Mouse (Mus musculus) heart, adult 2 months (tissue): Measurements from ENCODE around the gene Mon2. TPM values are rescaled to one million over a fixed set of nuclear protein-coding genes. Genes with fewer than 3 reads are reported as not detected.
A peak's percentile ranks its signal among the peaks of the same experiment; 100 is the strongest.

ENCODE experiments used
- DNase-seq, 2 experiments: peaks; one replicate each; pipeline ENCODE4 v3.0.0; 2021
- H3K27ac ChIP-seq: fragments of 200-600 bp; 2 replicates; pipeline ENCODE4 v1.8.1; 2022
- H3K27me3 ChIP-seq: fragments of 200-500 bp; 2 replicates; pipeline ENCODE4 v1.6.1; 2012; ENCODE audit warnings: mild to moderate bottlenecking, low read length, inconsistent platforms, mixed read lengths; ENCODE audit not compliant: control insufficient read depth, insufficient read depth
- H3K36me3 ChIP-seq: fragments of 200-500 bp; 2 replicates; pipeline ENCODE4 v1.6.1; 2012; ENCODE audit warnings: low read length, inconsistent platforms; ENCODE audit not compliant: control insufficient read depth, insufficient read depth
- H3K4me1 ChIP-seq: fragments of 200-500 bp; 2 replicates; pipeline ENCODE4 v1.6.1; 2011; ENCODE audit warnings: low read length; ENCODE audit not compliant: control insufficient read depth, insufficient read depth
- H3K4me3 ChIP-seq: fragments of 200-600 bp; 2 replicates; pipeline ENCODE4 v1.8.1; 2022
- H3K79me2 ChIP-seq: fragments of 200-500 bp; replicated peaks from 2 replicates; pipeline ENCODE4 v1.6.1; 2012; ENCODE audit warnings: mild to moderate bottlenecking, inconsistent platforms, low read length, moderate library complexity, mixed read lengths; ENCODE audit not compliant: control insufficient read depth, insufficient read depth
- H3K9ac ChIP-seq: fragments of 200-500 bp; 2 replicates; pipeline ENCODE4 v1.6.1; 2012; ENCODE audit warnings: low read depth, mild to moderate bottlenecking, control low read depth, inconsistent platforms, low read length, mixed read lengths
- CTCF ChIP-seq: fragments of 200-600 bp; IDR thresholded peaks from 2 replicates; pipeline ENCODE4 v1.8.1; 2022; ENCODE audit warnings: antibody characterized with exemption, mild to moderate bottlenecking, moderate library complexity
- EP300 ChIP-seq: fragments of 200-500 bp; IDR thresholded peaks from 2 replicates; pipeline ENCODE4 v1.6.1; 2011; ENCODE audit warnings: low read depth, low read length, control low read depth; ENCODE audit not compliant: insufficient read depth
- POLR2A ChIP-seq: fragments of 200-500 bp; IDR thresholded peaks from 2 replicates; pipeline ENCODE4 v1.6.1; 2011; ENCODE audit warnings: mild to moderate bottlenecking, low read depth, low read length, control low read depth; ENCODE audit not compliant: insufficient read depth
- WGBS: fragments of 180-500 bp; shearing (Covaris S2); methylation state at CpG from one replicate; pipeline ENCODE4 v1.1.7; 2018; 5-methylcytosine and 5-hydroxymethylcytosine counted together
- intact Hi-C: fragments of 180-260 bp; cut with DNase I; formaldehyde crosslinking; loops from one replicate; pipeline ENCODE4 v1.15.1; 2025
- polyA plus RNA-seq: library from polyadenylated mRNA; depleted of rRNA; stranded (reverse); fragments of >200 nt; gene quantifications from 2 replicates; pipeline ENCODE4 v1.2.3, GENCODE M21; 2012
- total RNA-seq, 2 experiments: library from RNA; stranded (reverse); gene quantifications; 2 replicates each; pipeline ENCODE4 v1.2.3; 2021

The Mon2 gene
- total and polyA plus RNA-seq, 3 experiments: 29.0 to 39.5 (median 35.7) TPM

DNA sequence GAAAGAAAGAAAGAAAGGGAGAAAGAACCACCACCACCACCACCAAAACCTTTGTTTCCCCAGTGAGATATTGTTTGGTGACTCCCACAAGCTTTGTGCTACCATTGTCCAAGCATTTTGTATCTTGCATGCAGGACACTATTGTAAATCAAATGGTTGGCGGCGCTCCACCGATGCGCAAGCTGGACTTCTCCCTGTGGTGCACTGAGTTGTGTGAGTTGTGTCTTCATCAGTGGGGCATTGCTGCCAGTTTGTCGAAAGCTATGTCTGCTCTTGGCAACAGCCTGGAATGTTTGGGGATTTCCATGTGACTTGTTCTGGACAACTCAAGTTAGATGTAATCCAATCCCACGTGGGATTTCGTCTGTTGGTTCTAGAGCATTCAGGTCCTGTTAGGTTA, 18.2 kb upstream of the Mon2 start:
- no peak overlapping the region for H3K27ac ChIP-seq
- DNase-seq: no peak
- no peaks in the 10 kb centered on the region for H3K36me3 ChIP-seq
- TF ChIP-seq EP300 (no peak), POLR2A (no peak), CTCF (no peak)
- no peaks in the 10 kb centered on the region; the same call in 1 of the 2 replicates for H3K4me1 ChIP-seq
- WGBS: 70% methylated on average over 7 of the region's 7 CpGs
- no peak overlapping the region for H3K4me3 ChIP-seq
- no peaks in the 10 kb centered on the region for H3K79me2 ChIP-seq
- no peaks in the 10 kb centered on the region for H3K27me3 ChIP-seq
- no peak overlapping the region for H3K9ac ChIP-seq
- intact Hi-C loops: loop anchor here (5.0 kb wide), 3 partner anchors 52 to 542 kb away; no protein-coding TSS in a partner anchor

DNA sequence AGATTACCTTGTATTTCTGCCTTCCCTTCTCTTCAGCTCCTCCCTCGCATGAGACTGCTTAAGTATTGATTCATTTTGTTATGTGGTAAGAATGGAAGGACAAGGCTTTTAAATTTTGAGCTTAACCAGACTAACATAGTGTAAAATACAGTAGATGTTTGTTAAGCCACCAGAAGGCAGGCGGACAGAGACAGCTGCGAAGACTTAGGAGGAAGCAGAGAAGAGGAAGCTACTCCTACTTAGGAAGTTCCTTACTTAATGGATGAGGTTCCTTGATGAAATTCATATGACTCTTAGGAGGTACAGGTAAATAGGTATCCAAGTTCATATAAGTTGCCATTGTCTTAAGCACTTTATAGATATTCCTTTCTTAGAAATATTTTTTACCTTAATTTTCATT, 16.3 kb upstream of the Mon2 start:
- Histone ChIP-seq H3K27me3 (no peaks in the 10 kb centered on the region), H3K79me2 (no peaks in the 10 kb centered on the region), H3K36me3 (no peaks in the 10 kb centered on the region), H3K4me1 (no peaks in the 10 kb centered on the region; the same call in 1 of the 2 replicates), H3K4me3 (no peak overlapping the region), H3K9ac (no peak overlapping the region), H3K27ac (no peak overlapping the region)
- intact Hi-C loops: loop anchor here (5.0 kb wide), 3 partner anchors 50 to 540 kb away; no protein-coding TSS in a partner anchor
- no peak for DNase-seq
- TF ChIP-seq CTCF (no peak), EP300 (no peak), POLR2A (no peak)
- 35% methylated on average over 3 of the region's 3 CpGs for WGBS

GRCm38 (mm10) chr10:123091737-123092136, 15.4 kb upstream of the Mon2 start:
- 0 out of 2 replicates have a peak, but pooled peaks have one; percentile 15 for TF ChIP-seq EP300
- no peak for TF ChIP-seq POLR2A
- peak; percentile 74 for TF ChIP-seq CTCF
- peak; percentile 23 to 41 for DNase-seq
- 39% methylated on average over 5 of the region's 5 CpGs for WGBS
- Histone ChIP-seq H3K36me3 (no peaks in the 10 kb centered on the region), H3K79me2 (no peaks in the 10 kb centered on the region), H3K4me1 (no peaks in the 10 kb centered on the region; the same call in 1 of the 2 replicates), H3K9ac (no peak overlapping the region), H3K27me3 (no peaks in the 10 kb centered on the region), H3K4me3 (no peak overlapping the region), H3K27ac (no peak overlapping the region)
- intact Hi-C loops: loop anchor here (5.0 kb wide), 3 partner anchors 49 to 539 kb away; no protein-coding TSS in a partner anchor

- WGBS: 77% methylated on average over 12 of the region's 12 CpGs
- H3K4me3 ChIP-seq: no peak overlapping the region
- DNase-seq: no peak
- H3K27ac ChIP-seq: no peak overlapping the region
- H3K36me3 ChIP-seq: no peaks in the 10 kb centered on the region
- H3K27me3 ChIP-seq: no peaks in the 10 kb centered on the region
- intact Hi-C loops: no loop called here
- H3K4me1 ChIP-seq: no peaks in the 10 kb centered on the region; the same call in 1 of the 2 replicates
- TF ChIP-seq POLR2A (no peak), EP300 (no peak), CTCF (no peak)
- H3K9ac ChIP-seq: no peak overlapping the region
- no peaks in the 10 kb centered on the region for H3K79me2 ChIP-seq
Measured at GRCm38 (mm10) chr10:123089425-123089930, 13.2 kb upstream of the Mon2 start.

DNA sequence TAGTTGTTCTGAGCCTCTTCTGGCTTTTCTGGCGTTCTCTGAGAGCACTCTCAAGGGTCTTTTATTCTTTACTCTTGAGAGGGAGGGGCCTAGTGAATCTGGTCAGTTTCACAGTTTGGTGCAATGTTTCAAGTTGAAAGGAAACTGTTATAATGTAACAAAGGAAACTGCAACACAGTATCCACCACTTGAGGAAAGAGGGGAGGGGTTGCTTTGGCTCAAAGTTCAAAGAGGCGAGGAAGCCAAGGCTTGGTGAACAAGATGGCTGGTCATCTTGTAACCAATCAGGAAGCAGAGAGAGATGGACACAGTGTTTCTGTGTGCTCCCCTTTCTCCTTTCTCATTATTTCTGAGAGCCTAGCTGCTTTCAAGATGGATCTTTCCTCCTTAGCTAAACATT, 10.5 kb upstream of the Mon2 start:
- intact Hi-C loops: no loop called here
- no peaks in the 10 kb centered on the region for H3K36me3 ChIP-seq
- 75% methylated on average over 2 of the region's 2 CpGs for WGBS

DNA sequence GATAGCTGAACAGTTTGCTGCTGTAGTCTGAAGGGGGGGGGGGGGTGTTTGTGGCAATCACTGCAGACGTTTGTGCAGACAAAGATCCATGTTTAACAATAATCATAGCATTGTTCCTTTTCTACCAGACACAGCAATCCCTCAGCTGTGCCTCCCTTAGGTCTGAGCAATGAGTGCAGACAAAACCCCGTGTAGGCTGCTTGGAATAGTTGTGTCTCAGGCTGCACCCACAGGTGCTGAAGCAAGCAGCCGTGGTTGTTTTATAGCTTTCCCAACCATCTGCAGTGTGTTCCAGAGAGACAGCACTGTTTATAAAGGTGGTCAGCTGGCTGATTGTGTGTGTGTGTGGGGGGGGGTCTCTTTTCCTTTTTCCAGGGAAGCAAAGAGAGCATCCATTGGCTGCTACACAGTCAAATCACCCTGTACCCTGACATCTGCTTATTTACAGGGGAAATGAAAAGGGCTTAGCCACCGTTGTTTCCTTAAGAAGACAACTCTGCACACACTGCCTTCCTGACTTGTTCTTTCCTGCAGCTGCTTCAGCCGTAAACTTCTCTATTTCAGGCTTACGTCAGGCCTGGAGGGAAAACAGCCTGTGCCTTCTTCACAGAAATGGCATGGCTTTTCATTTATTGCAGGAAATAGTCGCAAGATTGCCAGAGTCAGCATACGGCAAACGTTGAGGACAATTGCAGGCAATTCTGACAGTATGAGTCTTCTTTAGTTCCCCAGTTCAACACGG, 8.8 kb upstream of the Mon2 start:
- peak in 1 of 2 experiments; percentile 44 for DNase-seq
- H3K79me2 ChIP-seq: no peaks in the 10 kb centered on the region
- no peaks in the 10 kb centered on the region for H3K36me3 ChIP-seq
- H3K27ac ChIP-seq: no peak overlapping the region
- TF ChIP-seq POLR2A (no peak), EP300 (no peak), CTCF (no peak)
- intact Hi-C loops: no loop called here
- H3K4me1 ChIP-seq: no peaks in the 10 kb centered on the region
- no peak overlapping the region for H3K9ac ChIP-seq
- no peak overlapping the region for H3K4me3 ChIP-seq
- WGBS: 60% methylated on average over 10 of the region's 10 CpGs
- H3K27me3 ChIP-seq: peaks cover 1% of the 10 kb centered on the region; the same call in 1 of the 2 replicates

More for the DNA sequence above, 10.5 kb upstream of the Mon2 start:
- DNase-seq: no peak
- Histone ChIP-seq H3K79me2 (no peaks in the 10 kb centered on the region), H3K4me1 (no peaks in the 10 kb centered on the region), H3K9ac (no peak overlapping the region), H3K27me3 (peaks cover 1% of the 10 kb centered on the region; the same call in 1 of the 2 replicates), H3K27ac (no peak overlapping the region), H3K4me3 (no peak overlapping the region)
- TF ChIP-seq EP300: no peak
- no peak for TF ChIP-seq POLR2A
- TF ChIP-seq CTCF: no peak
